Mouse (Mus musculus): Measurements from ENCODE around the gene Sfrp4.
"Not testable (repeated sequence)": the region's sequence is repeated elsewhere in the genome, so short reads cannot be mapped to it uniquely, and the experiment has no call there.

Gene Sfrp4

DNA sequence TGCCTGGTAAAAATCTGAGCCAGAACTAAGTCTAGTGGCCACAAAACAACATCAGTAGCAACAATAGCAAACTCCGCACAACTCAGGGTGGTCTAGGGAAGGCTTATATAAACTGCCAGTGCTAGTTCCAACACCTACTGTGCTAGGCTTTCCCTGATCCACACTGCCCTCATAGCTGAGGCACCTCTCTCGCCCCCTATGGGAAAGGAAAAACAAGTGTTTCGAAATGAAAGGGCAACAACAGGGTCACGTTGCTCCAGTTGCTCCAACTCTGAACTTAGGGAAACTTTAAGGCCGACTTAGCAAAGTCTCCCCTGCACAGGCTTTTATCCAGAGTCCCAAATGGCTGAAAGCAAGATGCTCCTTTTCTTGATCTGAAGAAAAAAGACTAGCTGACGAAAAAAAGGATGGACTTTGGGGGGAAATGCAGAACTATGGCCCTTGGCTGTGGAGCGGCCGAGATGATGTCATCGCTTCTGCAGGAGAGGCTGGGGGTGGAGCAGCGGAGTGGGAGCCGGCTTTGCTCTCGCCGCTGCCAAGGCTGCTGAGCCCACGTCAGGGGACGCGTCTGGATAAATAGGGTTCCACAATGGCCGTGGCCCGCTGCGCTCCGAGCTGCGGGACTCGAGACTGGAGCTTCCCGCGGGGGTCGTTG lies at the start of gene Sfrp4:
Gene Sfrp4, plus strand, starts transcription at position 532 of the 655 bp plus-strand sequence.
- peak; percentile 40 for DNase-seq (ENCODE audit: low spot score)

- DNase-seq (ENCODE audit: low spot score), result not testable (repeated sequence)
These were observed 48.2 kb upstream of the Sfrp4 start for GRCm38 (mm10) chr13:19574723-19575122.

DNA sequence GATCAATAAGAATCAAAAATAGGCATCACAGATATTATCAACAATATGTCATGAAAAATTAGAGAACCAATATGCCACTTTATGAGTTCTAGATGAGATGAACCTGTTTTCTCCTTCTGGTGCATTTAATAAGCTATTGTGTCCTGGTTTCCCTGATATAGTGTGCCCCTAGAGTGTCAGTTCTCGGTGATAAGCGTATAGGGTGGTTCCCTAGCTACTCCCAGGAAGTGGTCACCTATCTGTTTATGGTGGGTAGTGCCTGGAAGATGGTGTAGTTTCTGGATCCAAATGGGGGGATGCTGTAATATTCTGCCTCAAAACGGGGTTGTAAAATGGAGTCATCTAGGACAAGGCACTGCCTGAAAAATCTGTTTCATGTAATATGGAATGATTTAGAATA lies 47.0 kb upstream of the Sfrp4 start:
- no peak for DNase-seq (ENCODE audit: low spot score)

GRCm38 (mm10) chr13:19590996-19591759 lies 31.7 kb upstream of the Sfrp4 start:
- peak; percentile 72 for DNase-seq (ENCODE audit: low spot score)

- no peak for DNase-seq (ENCODE audit: low spot score)
These were observed 27.8 kb upstream of the Sfrp4 start for GRCm38 (mm10) chr13:19595141-19595540.

GRCm38 (mm10) chr13:19599242-19599641 lies 23.7 kb upstream of the Sfrp4 start:
- DNase-seq (ENCODE audit: low spot score), result no peak

DNA sequence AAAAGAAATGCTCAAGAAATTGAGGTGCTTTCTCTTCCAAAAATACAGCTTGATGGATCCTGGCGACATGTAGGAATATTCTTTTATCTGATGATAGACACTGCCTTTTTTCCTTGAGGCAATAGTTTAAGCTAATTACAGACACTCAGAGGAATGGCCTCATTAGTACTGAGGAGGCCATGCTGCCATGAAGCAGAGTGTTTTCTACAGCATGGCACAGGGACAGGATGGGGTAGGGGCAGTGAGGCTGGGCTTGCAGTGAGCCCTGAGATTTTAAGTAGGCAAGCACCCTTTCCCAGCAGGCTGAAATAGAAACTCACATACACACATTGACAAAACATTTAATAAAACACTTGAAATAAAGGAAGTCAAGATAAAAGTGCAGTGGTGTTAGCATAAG lies 20.4 kb upstream of the Sfrp4 start:
- DNase-seq (ENCODE audit: low spot score), result no peak

DNA sequence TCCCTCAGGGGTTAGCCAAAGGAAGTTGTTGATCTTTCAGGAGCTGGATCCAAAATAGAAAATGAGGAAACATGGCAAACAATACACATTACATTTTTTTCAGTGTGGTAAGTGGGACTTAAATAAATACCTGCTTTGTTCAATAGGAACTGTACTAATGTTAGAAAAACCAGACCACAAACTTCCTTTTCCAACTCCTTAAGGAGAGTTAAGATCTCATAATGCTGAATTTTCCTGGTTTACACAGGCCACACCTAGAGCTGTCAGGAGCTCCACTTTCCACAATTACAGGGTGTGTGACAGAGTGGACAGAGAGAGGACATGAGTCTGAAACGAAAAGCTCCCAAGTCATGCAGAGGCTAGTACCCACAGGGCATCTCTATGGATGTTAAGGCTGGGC lies 19.2 kb upstream of the Sfrp4 start:
- no peak for DNase-seq (ENCODE audit: low spot score)

- DNase-seq (ENCODE audit: low spot score), result no peak
These were observed 18.0 kb upstream of the Sfrp4 start for GRCm38 (mm10) chr13:19604916-19605315.

DNA sequence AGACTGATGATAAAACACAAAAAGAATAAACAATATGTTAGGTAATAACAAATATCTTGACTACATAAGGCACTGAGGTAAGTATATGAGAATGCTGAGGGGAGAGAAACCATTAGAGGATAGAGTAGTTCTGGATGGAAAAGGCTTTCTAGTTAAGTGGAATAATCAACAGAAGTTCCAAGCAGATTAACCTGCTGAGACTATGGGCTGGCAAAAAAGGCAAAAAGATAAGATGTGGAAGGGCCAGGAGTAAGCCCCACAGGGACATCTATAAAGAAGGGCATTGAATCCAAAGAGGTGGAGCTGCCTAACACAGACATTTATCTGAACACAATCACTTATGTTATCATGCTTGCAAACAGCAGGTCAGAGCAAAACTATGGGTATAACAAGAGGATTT lies 14.8 kb upstream of the Sfrp4 start:
- no peak for DNase-seq (ENCODE audit: low spot score)

GRCm38 (mm10) chr13:19612348-19612747 lies 10.6 kb upstream of the Sfrp4 start:
- no peak for DNase-seq (ENCODE audit: low spot score)

DNA sequence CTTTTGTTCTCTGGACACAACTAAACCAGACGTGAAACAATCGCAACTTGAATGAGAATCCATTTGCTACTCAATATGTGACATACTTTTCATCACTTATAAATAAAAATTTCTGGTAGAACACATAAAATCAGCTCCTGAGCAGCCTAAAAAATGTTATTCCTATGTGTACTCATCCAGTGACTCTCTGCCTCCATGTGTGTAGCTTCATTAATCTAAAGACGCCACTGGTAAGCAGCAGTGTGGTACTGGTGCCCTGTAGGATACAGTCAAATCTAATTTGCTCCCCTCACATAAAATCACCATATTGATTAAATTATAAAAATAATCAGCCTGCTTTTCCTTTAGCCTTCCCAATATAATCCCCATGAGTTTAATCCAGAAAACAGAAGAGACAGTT lies 9.9 kb upstream of the Sfrp4 start:
- no peak for DNase-seq (ENCODE audit: low spot score)

DNA sequence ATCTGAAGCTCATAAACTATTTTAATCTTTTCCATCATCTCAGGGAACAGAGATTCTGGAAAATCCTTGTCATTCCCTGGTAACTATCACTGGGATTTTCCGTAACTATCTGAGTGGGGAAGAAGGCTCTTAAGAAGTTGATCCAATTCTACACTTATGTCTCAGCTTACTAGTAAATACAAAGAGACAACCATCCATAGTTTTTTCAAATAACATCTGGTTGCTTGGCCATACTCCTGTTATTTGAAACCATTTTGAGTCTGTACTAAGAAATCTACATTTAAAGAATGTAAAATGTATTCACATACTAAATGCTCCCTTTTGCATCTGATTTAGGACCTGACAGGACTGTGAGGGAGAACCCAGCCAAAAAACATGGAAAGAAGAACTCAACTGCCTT lies 9.5 kb upstream of the Sfrp4 start:
- no peak for DNase-seq (ENCODE audit: low spot score)

DNA sequence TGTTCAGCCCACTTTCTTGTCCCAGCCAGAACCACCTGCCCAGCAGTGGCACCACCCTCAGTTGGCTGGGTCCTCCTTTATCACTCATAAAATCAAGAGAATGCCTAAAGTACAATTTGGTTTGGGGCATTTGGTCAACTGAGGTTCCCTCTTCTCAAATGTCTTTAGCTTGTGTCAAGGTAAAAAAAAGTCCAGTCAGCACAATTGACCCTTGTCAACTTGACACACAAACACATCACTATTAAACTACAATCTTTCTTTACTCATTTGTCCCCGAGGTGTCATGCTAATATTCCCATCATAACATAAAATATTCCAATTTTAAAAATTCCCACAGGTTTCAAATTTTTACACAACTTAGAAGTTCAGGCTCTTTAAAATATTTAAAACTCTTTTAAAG lies 8.6 kb upstream of the Sfrp4 start:
- no peak for DNase-seq (ENCODE audit: low spot score)

- no peak for DNase-seq (ENCODE audit: low spot score)
These were observed 4.8 kb upstream of the Sfrp4 start for GRCm38 (mm10) chr13:19618081-19618480.

GRCm38 (mm10) chr13:19618841-19619215 lies 4.1 kb upstream of the Sfrp4 start:
- DNase-seq (ENCODE audit: low spot score), result no peak

DNA sequence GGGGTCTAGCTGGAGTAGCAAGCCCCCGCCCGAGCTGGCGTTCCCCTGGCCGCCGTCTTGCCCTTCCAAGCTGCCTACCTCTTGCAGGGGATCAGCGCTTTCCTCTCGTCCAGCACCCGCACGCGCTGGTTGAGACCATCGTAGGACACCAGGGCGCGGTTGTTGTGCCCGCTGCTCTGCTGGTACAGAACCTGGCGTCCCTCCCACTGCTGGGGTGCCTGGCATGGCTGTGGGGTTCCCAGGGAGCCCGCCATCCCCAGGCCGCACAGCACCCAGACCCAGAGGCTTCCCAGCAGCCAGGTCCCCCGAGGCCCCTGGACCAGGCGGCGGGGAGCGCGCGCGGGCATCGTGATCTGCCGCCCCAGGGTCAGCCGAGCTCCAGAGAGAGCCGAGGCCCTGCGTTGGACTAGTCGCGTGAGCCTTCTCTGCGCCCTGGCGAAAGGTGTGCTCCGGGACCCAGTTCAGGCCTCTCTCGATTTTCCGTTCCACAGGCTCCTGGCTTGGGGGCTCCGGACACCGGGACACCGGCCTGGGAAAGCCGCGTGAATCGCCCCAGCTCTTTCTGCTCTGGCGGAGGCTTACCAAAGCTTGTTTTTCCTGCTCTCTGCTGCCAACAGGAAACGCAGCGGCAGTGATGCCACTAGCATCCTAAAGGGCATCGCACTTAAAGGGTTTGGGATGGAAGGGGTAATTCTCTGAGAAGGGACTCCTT lies 3.5 kb upstream of the Sfrp4 start, which contains the start of gene Epdr1:
Gene Epdr1, minus strand, starts transcription at position 712 of the 712 bp plus-strand sequence.
- peak; percentile 50 for DNase-seq (ENCODE audit: low spot score)

GRCm38 (mm10) chr13:19623228-19623905 lies 463 bp downstream of the Sfrp4 start:
- DNase-seq (ENCODE audit: low spot score), result no peak

- no peak for DNase-seq (ENCODE audit: low spot score)
These were observed 1.9 kb downstream of the Sfrp4 start for GRCm38 (mm10) chr13:19624632-19625320.

DNA sequence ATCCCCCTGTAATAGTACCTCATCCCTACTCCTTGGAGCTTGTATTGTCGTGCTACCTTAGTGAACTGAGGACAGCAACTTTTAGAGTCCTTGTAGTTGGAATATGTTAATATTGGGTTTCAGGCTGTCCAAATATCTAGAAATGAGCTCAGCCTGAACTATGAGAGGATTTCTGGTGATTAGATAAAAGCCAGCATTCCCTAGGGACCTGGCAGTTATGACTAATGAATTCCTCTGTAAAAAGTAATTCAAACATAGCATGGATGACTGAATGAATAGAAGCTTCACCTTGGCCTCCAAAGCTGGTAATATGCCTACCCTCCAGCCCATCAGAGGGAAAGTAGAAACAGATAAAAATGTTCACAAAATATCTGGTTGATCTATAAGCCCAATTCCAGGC lies 3.6 kb downstream of the Sfrp4 start:
- DNase-seq (ENCODE audit: low spot score), result no peak

- DNase-seq (ENCODE audit: low spot score), result no peak
These were observed 8.1 kb downstream of the Sfrp4 start for GRCm38 (mm10) chr13:19630768-19631709.

Data from ovary, adult 18-20 months (tissue).